Mouse (Mus musculus): ENCODE data around the gene Kcnb1.

Gene Kcnb1

GRCm38 (mm10) chr2:167205918-167206629 lies 16.1 kb upstream of the Kcnb1 start:
- WGBS: 72% methylated on average over 18 of the region's 18 CpGs

GRCm38 (mm10) chr2:167204686-167205085 lies 14.7 kb upstream of the Kcnb1 start:
- 87% methylated on average over 5 of the region's 5 CpGs for WGBS

GRCm38 (mm10) chr2:167203505-167204166 lies 13.7 kb upstream of the Kcnb1 start:
- 64% methylated on average over 7 of the region's 7 CpGs for WGBS

GRCm38 (mm10) chr2:167201463-167202291 lies 11.7 kb upstream of the Kcnb1 start:
- 19% methylated on average over 16 of the region's 16 CpGs for WGBS

GRCm38 (mm10) chr2:167198660-167199427 lies 8.9 kb upstream of the Kcnb1 start:
- WGBS: 77% methylated on average over 13 of the region's 13 CpGs

GRCm38 (mm10) chr2:167193361-167193760 lies 3.4 kb upstream of the Kcnb1 start:
- WGBS: 92% methylated on average over 3 of the region's 3 CpGs

GRCm38 (mm10) chr2:167189291-167190075 lies 472 bp downstream of the Kcnb1 start:
- 7% methylated on average over 88 of the region's 91 CpGs for WGBS

- WGBS: 18% methylated on average over 80 of the region's 83 CpGs
These were observed 1.4 kb downstream of the Kcnb1 start for GRCm38 (mm10) chr2:167188315-167189207.

GRCm38 (mm10) chr2:167187119-167187518 lies 2.8 kb downstream of the Kcnb1 start:
- 53% methylated on average over 5 of the region's 5 CpGs for WGBS

GRCm38 (mm10) chr2:167186544-167186943 lies 3.4 kb downstream of the Kcnb1 start:
- WGBS: 39% methylated on average over 10 of the region's 10 CpGs

GRCm38 (mm10) chr2:167186003-167186402 lies 4.0 kb downstream of the Kcnb1 start:
- WGBS: 42% methylated on average over 13 of the region's 13 CpGs

GRCm38 (mm10) chr2:167185432-167185831 lies 4.5 kb downstream of the Kcnb1 start:
- 46% methylated on average over 2 of the region's 2 CpGs for WGBS

- WGBS: 57% methylated on average over 14 of the region's 14 CpGs
These were observed 8.1 kb downstream of the Kcnb1 start for GRCm38 (mm10) chr2:167181662-167182389.

GRCm38 (mm10) chr2:167181096-167181495 lies 8.9 kb downstream of the Kcnb1 start:
- WGBS: 72% methylated on average over 8 of the region's 8 CpGs

GRCm38 (mm10) chr2:167179301-167179700 lies 10.7 kb downstream of the Kcnb1 start:
- WGBS: 76% methylated on average over 10 of the region's 10 CpGs

- WGBS: 40% methylated on average over 10 of the region's 10 CpGs
These were observed 12.7 kb downstream of the Kcnb1 start for GRCm38 (mm10) chr2:167177231-167177641.

GRCm38 (mm10) chr2:167175284-167175683 lies 14.7 kb downstream of the Kcnb1 start:
- WGBS: 64% methylated on average over 6 of the region's 6 CpGs

- WGBS: 70% methylated on average over 5 of the region's 5 CpGs
These were observed 16.7 kb downstream of the Kcnb1 start for GRCm38 (mm10) chr2:167173051-167173875.

Data from cerebral cortex, adult 2 months (tissue).